Mouse (Mus musculus): ENCODE results near the gene Ttc9.

- TF ChIP-seq POLR2A (IDR thresholded peaks at IDR 0.05; ENCODE audit: insufficient read length, low read depth) (peak; percentile 62), REST (IDR thresholded peaks at IDR 0.05; ENCODE audit: insufficient read depth, insufficient read length) (no peak), POLR2AphosphoS2 (IDR thresholded peaks at IDR 0.05; ENCODE audit: insufficient read length, low read depth) (peak; percentile 66), TCF3 (IDR thresholded peaks at IDR 0.05; ENCODE audit: insufficient read length, low read depth) (no peak), MAX (IDR thresholded peaks at IDR 0.05; ENCODE audit: low read depth) (no peak), USF1 (IDR thresholded peaks at IDR 0.05; ENCODE audit: low read depth) (no peak)
Measured at GRCm38 (mm10) chr12:81630915-81631660, at the start of gene Ttc9.
